Mouse (Mus musculus) erythroid progenitor cell, adult 5-6 weeks (primary cell): Measurements from ENCODE around the gene Cnst. TPM values are rescaled to one million over a fixed set of nuclear protein-coding genes. Genes with fewer than 3 reads are reported as not detected.

Experiments used
- ATAC-seq: replicated peaks from 2 replicates; pipeline ENCODE4 v1.8.0; 2016; ENCODE audit warnings: moderate number of reproducible peaks, mild to moderate bottlenecking, moderate TSS enrichment, inconsistent platforms; ENCODE audit not compliant: poor library complexity, low FRiP score, severe bottlenecking
- total RNA-seq, 2 experiments: library from RNA; stranded (forward) in 1 of 2; stranded (reverse) in 1 of 2; fragments of 150-400 nt in 1 of 2; fragments of 186-747, 209-891 nt in 1 of 2; gene quantifications; 2 replicates each; pipeline versions ENCODE4 v1.2.3 to v1.2.4; 2015 to 2017; ENCODE audit warnings: low replicate concordance in 2 of 2

Gene Cnst
- total RNA-seq (2015; ENCODE audit: low replicate concordance) (33.2 and 37.3 TPM in 2 replicates), total RNA-seq (2017; ENCODE audit: low replicate concordance) (37.8 and 44.5 TPM in 2 replicates)

DNA sequence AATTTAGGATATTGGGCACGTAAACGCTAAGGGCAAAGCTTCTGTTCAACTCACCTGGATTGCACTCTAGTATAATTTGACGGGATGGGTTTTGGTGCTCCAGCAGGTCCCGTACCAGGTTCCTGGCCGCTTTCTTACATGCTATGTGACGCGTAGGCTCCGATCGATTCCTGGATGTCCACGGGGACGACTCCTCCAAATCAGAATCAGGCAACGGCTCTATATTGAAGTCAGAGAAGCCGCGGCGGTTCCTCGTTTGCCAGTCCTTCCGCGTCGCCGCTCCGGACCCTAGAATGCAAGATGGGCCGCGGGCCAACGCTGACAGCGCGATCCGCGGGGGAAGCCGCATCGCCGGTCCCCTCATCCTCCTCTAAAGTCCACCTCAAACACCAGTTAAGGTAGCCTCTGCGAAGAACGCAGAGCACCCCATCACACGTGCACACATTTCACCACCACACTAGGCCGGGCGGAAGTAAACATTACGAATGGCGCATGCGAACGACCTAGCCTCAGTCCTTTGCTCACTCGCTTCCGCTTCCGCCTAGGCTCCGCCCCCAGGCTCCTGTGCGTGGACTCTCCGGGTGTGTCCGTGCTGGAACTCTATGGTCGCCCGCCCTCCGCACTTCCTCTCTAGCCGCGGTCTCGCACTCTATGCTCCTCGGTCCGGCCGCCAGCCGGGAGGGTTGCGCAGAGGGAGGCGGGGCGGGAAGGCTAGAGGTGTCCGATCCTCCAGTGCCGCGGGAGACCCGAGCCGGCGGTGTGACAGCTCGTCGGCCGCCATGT is at the start of gene Cnst, which contains the start of gene Tfb2m:
Gene Cnst, plus strand, starts transcription at position 603 of the 783 bp plus-strand sequence.
Gene Tfb2m, minus strand, starts transcription at position 500 of the 783 bp plus-strand sequence.
- ATAC-seq: peak; percentile 97

DNA sequence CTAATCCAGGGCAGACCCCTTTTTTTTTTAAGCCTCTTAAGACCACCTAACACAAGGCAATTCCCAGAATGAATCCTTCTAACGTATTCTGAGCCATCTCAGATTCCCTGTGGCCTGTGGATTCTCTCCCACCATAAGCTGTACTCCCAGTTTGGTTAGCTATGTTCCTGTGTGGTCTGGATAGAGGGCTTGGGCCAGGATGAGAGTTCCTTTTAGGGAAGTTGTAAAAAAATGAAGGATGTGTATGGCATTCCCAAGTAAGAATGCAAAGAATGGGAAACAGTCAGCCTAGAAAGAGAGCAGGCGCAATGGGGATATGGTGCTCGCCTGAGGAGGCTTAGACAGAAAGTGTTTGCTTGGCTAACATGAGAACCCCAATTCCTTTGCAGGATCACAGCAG is 46.9 kb upstream of the Cnst start:
- no peak for ATAC-seq

- no peak for ATAC-seq
These were observed 43.6 kb upstream of the Cnst start for GRCm38 (mm10) chr1:179502565-179502964.

DNA sequence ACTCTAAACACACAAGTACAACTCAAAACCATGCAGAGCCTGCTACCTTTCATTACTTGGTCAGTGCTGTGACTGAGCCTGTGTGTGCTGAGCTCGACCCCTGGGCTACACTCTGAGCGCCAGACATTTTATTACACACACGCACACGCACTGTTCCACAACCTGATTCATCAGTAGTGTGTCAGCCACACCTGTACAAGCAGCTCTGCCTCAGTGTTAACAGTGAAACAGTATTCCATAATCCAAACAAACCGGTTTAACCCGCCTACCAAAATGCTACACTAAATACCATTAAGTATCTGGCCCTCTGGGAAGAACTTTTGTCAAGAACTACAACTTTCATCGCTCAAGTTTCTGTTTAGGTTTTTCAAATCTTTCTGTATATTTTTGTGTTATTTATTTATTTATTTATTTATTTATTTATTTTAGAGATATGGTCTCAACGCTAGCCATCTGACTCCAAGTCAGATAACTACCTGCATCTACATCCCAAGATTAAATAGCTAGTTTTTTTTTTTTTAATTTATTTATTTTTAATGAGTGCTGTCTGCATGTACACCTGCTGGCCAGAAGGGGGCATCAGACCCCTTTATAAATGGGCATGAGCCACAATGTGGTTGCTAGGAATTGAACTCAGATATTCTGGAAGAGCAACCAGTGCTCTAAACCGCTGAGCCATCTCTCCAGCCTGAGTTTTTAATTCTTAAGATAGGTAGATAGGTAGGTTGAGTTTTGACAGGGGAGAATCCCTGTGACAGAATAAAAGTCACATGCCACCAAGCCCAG is 39.4 kb upstream of the Cnst start:
- ATAC-seq: peak; percentile 59; the same call in 1 of the 2 replicates

DNA sequence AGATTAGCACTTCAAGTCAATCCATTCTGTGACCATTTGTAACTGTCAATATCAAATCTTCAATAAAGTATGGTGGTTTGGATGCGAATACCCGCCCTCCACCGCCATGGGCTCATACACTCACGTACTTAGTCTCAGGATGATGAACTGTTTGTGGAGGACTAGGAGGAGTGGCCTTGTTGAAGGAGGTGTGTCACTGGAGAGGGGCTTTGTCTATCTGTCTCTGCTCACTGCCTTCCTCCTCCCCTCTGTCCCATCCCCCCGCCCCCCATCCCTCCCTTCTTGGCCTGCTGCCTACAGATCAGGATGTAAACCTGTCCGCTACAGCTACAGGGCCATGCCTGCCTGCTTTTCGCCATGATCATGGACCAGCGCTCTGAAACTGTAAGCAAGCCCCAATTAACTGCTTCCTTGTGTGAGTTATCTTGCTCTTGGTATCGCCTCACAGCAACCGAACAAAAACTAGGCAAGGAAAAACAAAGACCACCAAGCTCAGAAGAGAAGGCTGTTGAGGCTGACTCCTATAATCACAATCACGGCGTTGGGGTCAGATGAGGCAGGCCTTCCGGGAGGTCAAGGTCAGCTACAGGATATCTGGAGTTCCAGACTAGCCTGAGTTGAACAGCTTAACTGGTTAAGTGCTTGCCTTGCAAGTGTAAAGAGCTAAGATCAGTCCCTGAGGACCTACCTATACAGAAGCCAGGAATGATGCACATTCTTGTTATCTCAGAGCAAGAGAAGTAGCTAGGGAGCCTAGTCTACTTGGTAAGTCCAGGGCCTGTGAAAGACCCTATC is 35.4 kb upstream of the Cnst start:
- no peak for ATAC-seq

GRCm38 (mm10) chr1:179511895-179512294 is 34.3 kb upstream of the Cnst start:
- no peak for ATAC-seq

- peak; percentile 39 for ATAC-seq
These were observed 29.0 kb upstream of the Cnst start for GRCm38 (mm10) chr1:179516941-179517712.

DNA sequence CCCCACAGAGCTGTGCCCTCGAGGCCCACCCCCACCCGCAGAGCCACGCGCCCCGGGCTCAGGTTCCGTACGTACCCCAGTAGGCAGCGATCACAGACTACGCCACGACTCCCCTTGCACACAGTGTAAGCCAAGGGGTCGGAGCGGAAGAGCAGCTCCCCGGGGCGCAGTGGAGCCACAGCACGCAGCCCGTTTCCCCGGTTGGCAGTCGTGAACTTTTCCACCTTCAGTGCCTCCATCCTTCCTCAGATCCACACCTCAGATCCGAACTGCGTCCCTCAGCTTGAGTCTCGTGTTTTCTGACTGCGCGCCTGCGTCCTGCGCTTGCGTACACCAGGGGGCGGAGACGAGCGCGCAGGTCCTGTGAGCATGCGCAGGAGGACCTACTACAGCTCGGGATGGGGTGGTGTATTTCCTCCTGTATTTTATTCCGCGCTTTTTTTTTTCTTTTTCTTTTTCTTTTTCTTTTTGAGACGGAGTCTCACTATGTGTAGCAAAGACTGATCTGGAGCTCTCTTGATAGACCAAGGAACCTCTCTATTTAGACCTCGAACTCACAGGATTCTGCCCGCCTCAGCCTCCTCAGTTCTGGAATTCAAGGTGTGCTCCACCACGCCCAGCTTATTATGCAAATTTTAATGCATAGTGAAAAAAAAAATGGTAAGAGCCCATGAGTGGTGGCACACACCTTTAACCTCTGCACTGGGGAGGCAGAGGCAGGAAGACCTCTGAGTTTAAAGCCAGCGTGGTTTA is 28.3 kb upstream of the Cnst start, which contains the start of gene Smyd3:
Gene Smyd3, minus strand, starts transcription at position 329 of the 753 bp plus-strand sequence.
- ATAC-seq: peak; percentile 99

- ATAC-seq: no peak
These were observed 26.3 kb upstream of the Cnst start for GRCm38 (mm10) chr1:179519901-179520300.

- ATAC-seq: no peak
These were observed 7.1 kb upstream of the Cnst start for GRCm38 (mm10) chr1:179539054-179539453.

DNA sequence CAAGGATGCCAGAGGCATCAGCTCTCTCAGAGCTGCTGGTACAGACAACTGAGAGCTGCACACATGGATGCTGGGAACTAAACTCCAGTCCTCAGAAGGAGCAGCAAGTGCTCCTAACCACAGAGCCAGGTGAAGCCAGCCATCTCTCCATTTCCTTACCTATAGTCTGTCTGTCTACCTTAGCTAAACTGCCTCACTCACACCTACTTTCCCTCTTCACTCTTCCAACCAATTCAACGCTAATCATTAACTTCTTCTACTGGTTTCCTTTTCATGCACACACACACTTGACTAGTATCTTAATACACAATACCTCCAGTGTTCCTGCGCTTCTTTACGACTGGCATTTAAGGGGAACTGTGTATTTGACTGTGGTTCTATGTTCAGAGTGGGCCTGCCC is 6.3 kb upstream of the Cnst start:
- ATAC-seq: no peak

GRCm38 (mm10) chr1:179541502-179541901 is 4.7 kb upstream of the Cnst start:
- no peak for ATAC-seq

DNA sequence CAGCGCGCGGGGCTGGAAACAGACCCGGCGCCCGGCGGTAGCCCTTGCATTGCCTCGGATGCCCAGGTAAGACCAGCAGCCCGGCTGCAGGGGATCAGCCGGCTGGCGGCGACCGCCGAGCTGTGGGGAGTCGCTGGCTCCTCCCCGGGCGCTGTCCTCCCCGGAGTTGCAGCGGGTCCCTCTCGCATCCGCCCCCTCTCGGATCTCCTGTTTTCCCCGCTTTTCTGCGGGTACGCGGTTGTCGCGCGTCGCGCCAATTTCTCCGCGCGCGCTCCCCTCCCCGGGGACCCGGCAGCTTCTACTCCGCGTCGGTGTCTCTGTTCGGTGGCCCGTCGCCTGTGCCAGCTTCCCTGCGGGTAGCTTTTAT is 364 bp downstream of the Cnst start:
- peak; percentile 69 for ATAC-seq

- ATAC-seq: no peak
These were observed 1.0 kb downstream of the Cnst start for GRCm38 (mm10) chr1:179547176-179547575.

DNA sequence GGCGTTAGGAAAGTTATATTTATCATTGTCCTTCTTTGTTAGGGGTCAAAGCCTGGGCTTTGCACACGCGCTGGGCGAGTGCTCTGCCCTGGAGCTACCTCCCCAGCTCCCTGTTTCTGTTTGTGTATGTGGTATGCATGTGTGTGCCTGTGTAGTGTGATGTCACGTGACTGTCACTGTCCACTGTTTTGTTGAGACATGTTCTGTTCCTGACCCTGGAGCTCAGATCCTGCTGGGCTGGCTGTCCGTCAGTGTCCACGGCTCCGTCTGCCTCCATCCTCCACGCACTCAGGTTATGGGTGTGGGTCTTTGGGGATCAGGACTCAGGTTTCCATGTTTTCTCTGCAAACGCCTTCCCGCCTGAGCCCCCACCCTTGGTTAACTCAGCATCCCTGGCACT is 2.0 kb downstream of the Cnst start:
- ATAC-seq: no peak

DNA sequence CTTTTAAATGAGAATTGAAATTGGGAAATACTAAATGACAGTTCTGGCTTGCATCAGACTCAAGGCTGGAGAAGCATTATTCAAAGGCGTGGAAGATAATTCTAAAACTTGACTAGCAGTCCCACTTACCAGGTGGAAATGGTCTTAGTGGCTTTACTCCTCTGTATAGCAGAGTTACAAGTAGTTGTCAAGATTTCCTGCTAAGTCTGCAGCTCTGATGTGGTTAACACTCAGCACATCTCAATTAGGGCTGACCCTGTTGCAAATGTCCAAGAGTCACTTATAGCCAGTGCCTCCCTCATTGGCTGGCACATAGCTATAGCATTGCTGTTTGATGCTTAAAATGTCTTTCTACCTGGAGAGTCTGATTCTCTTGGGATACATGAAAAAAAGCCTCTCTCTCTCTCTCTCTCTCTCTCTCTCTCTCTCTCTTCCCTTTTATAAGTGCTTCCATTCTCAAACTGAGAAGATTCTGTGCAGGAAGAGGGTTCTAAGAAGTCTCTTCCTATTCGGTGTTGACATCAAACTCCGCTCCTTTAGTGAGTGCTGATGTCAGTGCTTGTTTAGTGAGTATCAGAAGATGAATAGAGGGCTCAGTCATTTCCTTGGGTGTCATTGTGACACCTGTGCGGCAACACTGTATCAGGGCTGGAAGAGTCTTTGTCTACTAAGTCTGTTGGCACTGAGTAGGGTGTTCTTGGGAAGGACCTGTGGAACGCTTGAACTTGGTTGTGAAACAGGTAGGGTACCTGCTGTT is 3.0 kb downstream of the Cnst start:
- ATAC-seq: no peak

DNA sequence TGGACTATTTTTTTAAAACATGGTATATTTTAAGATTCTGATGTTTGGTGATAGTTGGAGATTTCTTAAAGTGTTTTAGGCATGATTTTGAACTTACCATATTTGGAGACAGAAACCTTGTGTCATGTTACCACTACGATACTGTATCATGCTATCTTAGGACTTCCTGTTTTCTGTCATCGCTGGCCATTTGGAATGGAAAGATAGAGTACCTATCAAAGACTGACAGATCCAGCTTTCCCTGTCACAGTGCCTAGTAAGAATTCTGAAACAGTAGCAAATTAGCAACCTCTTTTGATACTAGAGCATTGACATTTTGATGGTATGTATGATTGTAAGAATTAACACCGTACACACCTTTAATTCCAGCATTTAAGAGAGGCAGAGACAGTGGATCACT is 5.2 kb downstream of the Cnst start:
- peak; percentile 73 for ATAC-seq

DNA sequence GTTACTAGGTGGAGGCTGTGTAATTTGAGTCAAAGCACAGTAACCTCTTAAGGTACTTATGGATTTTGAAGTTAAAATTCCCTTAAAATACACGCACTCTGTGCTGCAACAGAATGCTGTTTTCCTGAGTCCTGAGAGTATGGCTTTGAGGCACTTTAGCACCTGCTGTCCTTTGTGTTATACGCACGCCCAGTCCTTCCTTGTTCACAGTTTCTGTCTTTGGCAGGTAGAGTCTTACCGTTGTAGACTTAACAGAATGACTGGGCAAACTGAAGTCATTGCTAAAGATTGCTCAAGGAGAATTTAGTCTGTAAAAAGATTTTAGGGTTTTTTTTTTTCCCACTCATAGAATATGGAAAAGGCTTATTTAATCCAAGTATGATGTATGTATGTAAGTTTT is 5.8 kb downstream of the Cnst start:
- ATAC-seq: no peak
